Mouse (Mus musculus): ENCODE data around the gene Racgap1.
A peak's percentile ranks its signal among the peaks of the same experiment; 100 is the strongest.

Gene Racgap1

GRCm38 (mm10) chr15:99651163-99651872 lies at the start of gene Racgap1:
Gene Racgap1 (minus strand): TSS chr15:99651656.
- peak; percentile 95 for DNase-seq

GRCm38 (mm10) chr15:99700219-99701106 lies 49.0 kb upstream of the Racgap1 start:
- no peak for DNase-seq

- DNase-seq = no peak
These were observed 48.3 kb upstream of the Racgap1 start for GRCm38 (mm10) chr15:99699715-99700114.

- DNase-seq = no peak
These were observed 47.2 kb upstream of the Racgap1 start for GRCm38 (mm10) chr15:99698533-99699085.

GRCm38 (mm10) chr15:99697309-99697708 lies 45.9 kb upstream of the Racgap1 start:
- no peak for DNase-seq

GRCm38 (mm10) chr15:99691976-99692375 lies 40.5 kb upstream of the Racgap1 start:
- DNase-seq = no peak

GRCm38 (mm10) chr15:99690924-99691323 lies 39.5 kb upstream of the Racgap1 start:
- no peak for DNase-seq

GRCm38 (mm10) chr15:99688712-99689111 lies 37.3 kb upstream of the Racgap1 start:
- DNase-seq = no peak

- DNase-seq = no peak
These were observed 32.7 kb upstream of the Racgap1 start for GRCm38 (mm10) chr15:99684156-99684555.

- DNase-seq = no peak
These were observed 31.4 kb upstream of the Racgap1 start for GRCm38 (mm10) chr15:99682880-99683279.

- no peak for DNase-seq
These were observed 27.6 kb upstream of the Racgap1 start for GRCm38 (mm10) chr15:99679008-99679407.

GRCm38 (mm10) chr15:99678063-99678800 lies 26.8 kb upstream of the Racgap1 start:
- no peak for DNase-seq

- DNase-seq = no peak
These were observed 25.6 kb upstream of the Racgap1 start for GRCm38 (mm10) chr15:99677089-99677488.

- DNase-seq = no peak
These were observed 23.4 kb upstream of the Racgap1 start for GRCm38 (mm10) chr15:99674866-99675265.

GRCm38 (mm10) chr15:99671783-99672182 lies 20.3 kb upstream of the Racgap1 start:
- no peak for DNase-seq

- no peak for DNase-seq
These were observed 19.7 kb upstream of the Racgap1 start for GRCm38 (mm10) chr15:99670964-99671670.

- DNase-seq = peak; percentile 52
These were observed 18.8 kb upstream of the Racgap1 start, which contains the start of gene Asic1 for GRCm38 (mm10) chr15:99670154-99670821. Gene Asic1 (plus strand): TSS chr15:99670368.

GRCm38 (mm10) chr15:99669392-99669791 lies 17.9 kb upstream of the Racgap1 start:
- no peak for DNase-seq

GRCm38 (mm10) chr15:99668881-99669280 lies 17.4 kb upstream of the Racgap1 start:
- DNase-seq = peak; percentile 64

- DNase-seq = no peak
These were observed 16.1 kb upstream of the Racgap1 start for GRCm38 (mm10) chr15:99667544-99667943.

GRCm38 (mm10) chr15:99664600-99665451 lies 13.4 kb upstream of the Racgap1 start:
- peak; percentile 83 for DNase-seq
